21 mouse cellular contexts compared by ENCODE assay signal in the genomic region with DNA sequence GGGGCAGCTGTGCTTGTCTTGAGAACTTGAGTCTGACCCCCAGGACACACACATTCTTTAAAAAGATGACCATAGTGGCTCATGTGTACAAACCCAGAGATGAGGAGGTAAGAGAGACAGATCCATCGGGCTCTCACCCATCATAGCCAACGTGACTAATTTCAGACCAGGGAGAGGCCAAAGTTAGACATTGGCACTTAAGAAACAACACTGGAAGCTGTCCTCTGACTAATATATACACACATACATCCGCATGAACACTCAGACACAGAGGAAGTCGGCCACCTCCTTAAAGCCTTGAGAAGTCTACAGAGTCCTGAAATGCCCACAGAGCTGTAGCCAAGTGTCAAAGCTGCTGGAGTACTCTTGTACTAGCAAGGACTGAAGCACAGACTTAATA.
"Had no signal": no experiment of that assay in that cellular context is flagged by ENCODE, and none has a peak within 500 bp of the region (broad histone marks: within the 10 kb centered on the region; RNA-seq: fewer than 3 reads in every experiment).

No protein-coding gene starts in this region.

- DNase-seq: kidney, adult 11 months; kidney, adult 8-10 months; kidney, postnatal 10 days; kidney, postnatal 36 days; liver; midbrain, embryonic 14.5 days; right cerebral cortex, adult 18-20 months; right cerebral cortex, postnatal 14 days; right cerebral cortex, postnatal 4 days; thymus, adult 2 months; thymus, postnatal 14 days; thymus, postnatal 4 days had no signal

- H3K27ac ChIP-seq: kidney, embryonic 15.5 days; limb, embryonic 10.5 days; limb, embryonic 13.5 days; liver, embryonic 12.5 days; liver, embryonic 15.5 days; neural tube, embryonic 12.5 days; neural tube, embryonic 15.5 days; stomach, postnatal 0 days had no signal

- H3K4me3 ChIP-seq: kidney, embryonic 15.5 days; limb, embryonic 10.5 days; limb, embryonic 13.5 days; liver, embryonic 12.5 days; liver, embryonic 15.5 days; megakaryocyte, embryonic 14.5 days; neural tube, embryonic 12.5 days; neural tube, embryonic 15.5 days had no signal

- H3K4me1 ChIP-seq: limb, embryonic 10.5 days; limb, embryonic 13.5 days; liver, embryonic 12.5 days; liver, embryonic 15.5 days had no signal
